Mouse (Mus musculus): ENCODE data around the gene Ppp3ca.

GRCm38 (mm10) chr3:136836319-136837193, 166.6 kb downstream of the Ppp3ca start:
- TF ChIP-seq POLR2A (IDR thresholded peaks at IDR 0.05; ENCODE audit: control insufficient read depth, low read depth, low read length) (no peak), CTCF (IDR thresholded peaks at IDR 0.05; ENCODE audit: control insufficient read depth, insufficient read depth, insufficient replicate concordance, low read depth, low read length) (no peak)
